Mouse (Mus musculus) central nervous system, embryonic 14 days (tissue): ENCODE measurements around the gene Abcc3. TPM values are rescaled to one million over a fixed set of nuclear protein-coding genes. Genes with fewer than 3 reads are reported as not detected.

Experiments
- polyA plus RNA-seq: library from polyadenylated mRNA; depleted of rRNA; stranded (reverse); fragments of >200 nt; gene quantifications from 2 replicates; pipeline ENCODE4 v1.2.3, GENCODE M21; 2012; rRNA removed

Gene Abcc3
- polyA plus RNA-seq = 0.63 and 0.79 TPM in 2 replicates

GRCm38 (mm10) chr11:94392672-94393109 is at the start of gene Abcc3:
Gene Abcc3, minus strand, starts transcription at chr11:94392997.

GRCm38 (mm10) chr11:94327693-94328643 is 64.8 kb downstream of the Abcc3 start, which contains the start of gene Ankrd40:
Gene Ankrd40, plus strand, starts transcription at chr11:94328001.

GRCm38 (mm10) chr11:94321931-94322400 is 70.8 kb downstream of the Abcc3 start, which contains the start of gene Luc7l3:
Gene Luc7l3, minus strand, starts transcription at chr11:94321988.

Other genes with a start within 250 kb of the Abcc3 start
- 29.6 and 31.8 TPM in 2 replicates for gene Tob1, start 181.5 kb downstream of the Abcc3 start, polyA plus RNA-seq
- gene Wfikkn2, start 147.0 kb downstream of the Abcc3 start, polyA plus RNA-seq = 6.6 and 9.5 TPM in 2 replicates
- not detected in 2 replicates for gene Gm21885, start 111.1 kb downstream of the Abcc3 start, polyA plus RNA-seq
- 220 and 239 TPM in 2 replicates for gene Luc7l3, start 71.0 kb downstream of the Abcc3 start, polyA plus RNA-seq
- 48.4 and 52.5 TPM in 2 replicates for gene Ankrd40, start 65.0 kb downstream of the Abcc3 start, polyA plus RNA-seq
- 155 and 233 TPM in 2 replicates for gene Cacna1g, start 81.2 kb upstream of the Abcc3 start, polyA plus RNA-seq
- gene Spata20, start 93.2 kb upstream of the Abcc3 start, polyA plus RNA-seq = 0.39 and 0.90 TPM in 2 replicates
- gene Epn3, start 107.0 kb upstream of the Abcc3 start, polyA plus RNA-seq = 0.85 and 1.1 TPM in 2 replicates
- gene Mycbpap, start 128.7 kb upstream of the Abcc3 start, polyA plus RNA-seq = 3.6 and 3.7 TPM in 2 replicates
- 7.5 and 9.1 TPM in 2 replicates for gene Rsad1, start 156.3 kb upstream of the Abcc3 start, polyA plus RNA-seq
- 0.33 and 3.4 TPM in 2 replicates for gene Chad, start 172.1 kb upstream of the Abcc3 start, polyA plus RNA-seq
- gene Acsf2, start 208.9 kb upstream of the Abcc3 start, polyA plus RNA-seq = 7.9 and 13.1 TPM in 2 replicates
- 103 and 113 TPM in 2 replicates for gene Lrrc59, start 236.8 kb upstream of the Abcc3 start, polyA plus RNA-seq